Mouse (Mus musculus) layer of hippocampus, postnatal 25 days (tissue): ENCODE results near the gene Me3. TPM values are rescaled to one million over a fixed set of nuclear protein-coding genes. Genes with fewer than 3 reads are reported as not detected.
"Not testable (repeated sequence)": the region's sequence is repeated elsewhere in the genome, so short reads cannot be mapped to it uniquely, and the experiment has no call there.

ENCODE experiments used
- DNase-seq, 2 experiments: peaks; one replicate each; pipeline ENCODE4 v3.0.0; 2022; ENCODE audit warnings: mixed read lengths in 2 of 2, low spot score in 1 of 2; ENCODE audit errors: extremely low spot score in 1 of 2
- total RNA-seq, 2 experiments: library from RNA; stranded (reverse); gene quantifications; 2 replicates each; pipeline ENCODE4 v1.2.3; 2021

Me3 gene
- total RNA-seq, 2 experiments from 2014 or later = 85.8 to 90.6 TPM

DNA sequence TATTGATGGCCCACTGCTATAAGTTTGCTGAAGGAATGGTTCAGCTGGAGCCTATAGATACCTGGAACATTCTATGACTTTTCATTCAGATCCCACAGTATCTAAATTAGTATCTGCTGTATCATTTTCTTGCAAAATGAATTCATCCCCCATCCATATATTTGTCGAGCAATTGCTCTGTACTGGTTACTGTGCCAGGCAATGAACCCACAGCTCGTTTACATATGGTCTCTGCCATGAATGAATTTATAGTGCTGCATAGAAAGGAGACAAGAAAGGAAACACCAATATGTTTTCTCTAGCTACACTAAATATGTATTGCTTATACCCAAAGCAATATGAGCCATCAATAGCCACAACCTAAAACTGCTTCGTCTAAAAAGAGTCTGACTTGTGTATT lies 94.5 kb downstream of the Me3 start:
- DNase-seq = no peak

DNA sequence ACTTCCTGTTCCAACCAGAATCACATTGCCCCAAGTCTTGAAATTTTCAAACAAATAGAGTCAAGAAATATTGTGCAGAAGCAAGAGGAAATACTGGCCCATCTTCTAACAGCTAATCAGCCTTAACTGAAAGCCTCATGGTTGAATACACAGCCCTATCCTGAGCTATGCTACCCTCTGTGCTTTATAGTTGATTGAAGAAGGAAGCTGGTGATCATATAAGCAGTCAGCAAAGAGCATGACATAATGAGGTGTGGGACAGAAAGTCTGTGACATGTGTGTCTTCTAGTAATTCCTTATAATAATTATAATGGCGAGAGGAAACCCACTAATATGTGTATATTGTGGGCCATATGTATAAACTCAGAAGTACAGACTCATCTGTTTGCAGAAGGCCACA lies 95.4 kb downstream of the Me3 start:
- DNase-seq = no peak

DNA sequence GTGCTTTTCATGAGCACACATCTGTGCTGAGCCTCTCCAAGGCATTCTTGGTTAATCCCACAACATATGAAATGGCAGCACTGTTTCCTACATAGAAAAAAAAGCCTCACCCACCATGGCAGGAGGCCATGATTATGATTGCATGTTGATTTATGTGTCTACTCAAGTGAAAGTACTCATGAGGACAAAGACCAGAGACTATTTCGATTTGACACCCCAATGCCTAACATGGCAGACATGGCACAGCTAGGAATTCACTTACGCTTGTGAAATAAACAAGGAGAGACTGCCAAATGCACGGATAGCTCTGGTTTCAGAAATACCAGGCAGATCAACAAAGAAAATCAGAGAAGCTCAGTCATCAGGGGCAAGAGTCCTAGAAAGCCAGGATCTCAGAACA lies 96.2 kb downstream of the Me3 start:
- DNase-seq = no peak

DNA sequence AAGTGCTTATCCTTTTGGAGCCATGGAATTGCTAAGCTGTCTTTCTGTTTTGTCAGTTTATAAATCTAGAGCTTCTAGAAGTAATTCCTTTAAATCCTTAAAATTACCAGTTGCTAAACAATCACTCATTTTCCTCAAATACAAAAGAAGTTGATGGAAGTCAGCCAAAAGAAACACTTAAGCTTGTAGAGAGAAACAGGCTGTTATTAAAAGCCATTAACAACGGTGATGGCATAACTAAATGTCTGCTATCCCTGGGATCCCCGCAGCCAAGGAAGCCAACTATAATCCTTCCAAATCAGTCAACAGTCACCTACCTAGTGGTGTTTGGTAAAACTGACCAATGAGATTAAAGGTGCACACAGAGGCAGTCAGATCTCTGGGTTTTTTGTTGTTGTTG lies 98.3 kb downstream of the Me3 start:
- DNase-seq = no peak

DNA sequence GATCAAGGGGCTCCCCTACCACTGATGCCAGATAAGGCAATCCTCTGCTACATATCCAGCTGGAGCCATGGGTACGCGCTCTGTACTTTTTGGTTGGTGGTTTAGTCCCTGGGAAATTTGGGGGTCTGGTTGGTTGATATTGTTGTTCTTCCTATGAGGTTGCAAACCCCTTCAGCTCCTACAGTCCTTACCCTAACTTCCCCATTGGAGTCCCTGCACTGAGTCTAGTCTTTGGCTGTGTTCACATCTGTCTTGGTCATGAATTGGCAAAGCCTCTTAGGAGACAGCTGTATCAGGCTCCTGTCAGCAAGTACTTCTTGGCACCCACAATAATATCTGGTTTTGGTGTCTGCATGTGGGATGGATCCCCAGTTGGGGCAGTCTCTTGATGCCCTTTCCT lies 98.9 kb downstream of the Me3 start:
- not testable (repeated sequence) for DNase-seq

DNA sequence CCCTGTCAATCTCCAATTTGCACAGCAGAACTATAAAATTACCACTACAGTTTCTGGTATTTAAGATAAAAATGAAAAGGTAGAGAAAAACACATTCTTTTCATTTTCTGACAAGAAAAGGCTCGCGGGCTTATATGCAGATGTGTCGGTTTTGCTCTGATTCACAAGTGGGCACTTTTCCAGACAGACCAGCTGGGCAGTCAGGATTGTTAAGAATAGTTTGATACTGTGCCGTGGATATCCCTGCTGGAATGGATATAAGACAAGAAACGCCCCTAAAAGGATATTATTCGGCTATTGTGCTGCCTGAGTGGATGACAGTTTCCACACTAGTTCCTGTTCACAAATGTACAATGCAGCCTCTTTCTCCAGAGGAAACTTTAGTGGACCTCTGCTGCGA lies 116.2 kb downstream of the Me3 start:
- no peak for DNase-seq

DNA sequence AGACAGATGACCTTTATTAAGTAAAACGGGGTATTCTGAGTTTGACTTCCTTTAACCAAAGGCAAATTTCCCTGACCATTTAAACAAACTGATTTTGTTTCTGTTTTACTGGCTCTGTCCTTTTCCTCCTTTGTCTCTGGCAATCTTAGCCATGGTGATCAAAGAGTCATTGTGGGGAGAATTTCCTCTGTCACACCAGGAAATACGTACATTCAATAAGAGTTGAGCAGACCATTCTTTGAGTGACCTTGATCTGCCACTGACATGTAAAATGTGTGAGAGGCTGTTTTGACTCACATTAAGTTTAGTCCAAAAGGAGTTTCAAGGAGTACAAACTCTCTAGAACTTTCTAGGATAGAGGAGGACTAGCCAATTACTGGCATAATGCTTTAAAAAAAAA lies 117.0 kb downstream of the Me3 start:
- DNase-seq = no peak

DNA sequence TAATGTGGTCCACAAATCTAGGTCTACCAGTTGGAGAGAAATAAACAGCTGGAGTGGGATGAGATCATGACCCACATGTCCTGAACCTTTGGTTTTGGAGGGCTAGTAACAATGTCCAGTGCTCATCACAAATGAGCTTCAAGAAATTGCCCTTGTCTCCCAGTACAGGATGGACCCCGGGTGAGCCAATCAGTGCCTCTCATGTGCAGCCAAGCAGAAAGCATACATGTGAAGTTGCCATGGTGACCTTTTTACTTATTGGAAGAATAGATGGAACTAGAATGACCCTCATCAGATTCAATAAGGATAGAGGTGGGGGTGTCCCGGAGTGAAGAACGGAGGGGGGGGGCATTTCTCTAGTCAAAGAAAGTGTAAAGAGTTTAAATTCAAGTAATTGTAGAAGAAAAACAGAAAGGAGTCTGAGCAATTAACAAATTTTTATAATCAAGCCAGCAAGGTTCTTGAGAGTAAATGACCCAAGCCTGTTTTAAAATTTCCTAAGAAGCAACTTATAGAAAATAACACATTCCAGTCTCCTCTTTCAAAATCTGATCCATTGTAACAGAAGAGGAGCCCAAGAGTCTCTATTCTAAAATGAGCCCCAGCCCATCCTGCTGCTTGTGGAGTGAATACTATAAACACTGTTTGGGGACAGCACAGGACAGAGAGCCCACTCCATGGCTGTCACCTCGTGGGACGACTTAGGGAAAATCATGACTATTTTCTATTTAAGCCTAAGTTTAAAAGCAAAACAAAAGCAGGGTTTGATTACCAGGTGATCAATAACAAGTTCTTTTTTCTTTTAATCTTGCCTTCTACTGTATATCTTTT lies 134.7 kb downstream of the Me3 start:
- DNase-seq = no peak

DNA sequence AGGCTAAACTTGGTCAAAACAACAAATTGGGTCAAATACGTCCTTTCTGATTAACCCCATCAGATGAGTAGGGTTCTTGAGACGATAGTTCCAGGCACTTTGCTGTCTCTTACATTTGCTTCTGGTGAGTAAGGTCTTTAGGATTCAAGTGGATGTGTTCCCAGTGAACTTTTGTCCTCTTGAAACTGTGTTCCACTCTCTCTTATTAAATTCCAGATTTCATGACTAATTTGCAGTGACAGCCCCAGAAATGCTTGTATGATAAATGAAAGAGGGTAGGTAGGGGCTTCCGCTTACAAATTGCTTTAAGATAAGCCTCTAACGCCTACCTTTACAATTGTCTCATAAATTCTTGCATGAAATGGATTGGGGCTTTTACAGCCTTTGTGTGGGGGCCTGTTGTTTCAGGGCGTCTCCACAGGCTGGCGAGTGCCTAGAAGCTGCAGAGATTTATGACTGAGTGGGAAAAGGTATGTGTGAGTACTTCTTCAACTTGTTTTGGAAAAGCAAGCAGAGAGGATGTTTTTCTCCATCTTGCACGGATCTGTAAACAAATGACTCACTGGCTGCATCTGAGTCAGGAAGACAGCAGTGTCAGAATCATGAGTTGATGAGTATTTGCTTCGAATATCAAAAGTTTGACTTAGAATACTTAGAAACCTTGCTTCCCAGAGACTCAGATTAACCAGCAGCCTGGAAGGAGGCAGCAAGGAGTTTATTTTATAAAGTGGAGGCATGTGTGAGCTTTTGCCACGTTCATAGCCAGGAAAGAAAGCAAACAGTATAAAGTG lies 137.1 kb downstream of the Me3 start:
- DNase-seq = no peak

DNA sequence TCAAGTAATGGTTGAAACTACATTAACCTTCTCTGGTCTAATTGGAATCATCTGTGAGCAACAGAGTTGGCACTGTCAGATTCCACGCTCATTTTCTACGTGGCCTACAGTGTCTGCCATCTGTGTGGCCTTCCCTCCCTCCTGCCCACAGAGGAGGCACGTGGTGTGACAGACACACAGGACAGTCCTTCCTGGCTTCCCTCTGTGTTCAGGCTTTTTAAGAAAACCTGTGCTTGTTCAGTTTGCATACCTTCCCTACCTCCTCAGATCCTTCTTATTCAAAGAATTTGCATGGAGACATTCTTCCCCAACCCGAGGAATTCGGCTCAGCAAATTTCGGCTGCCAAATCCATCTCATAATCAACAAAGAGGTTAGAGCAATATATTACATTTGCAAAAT lies 137.8 kb downstream of the Me3 start:
- no peak for DNase-seq

DNA sequence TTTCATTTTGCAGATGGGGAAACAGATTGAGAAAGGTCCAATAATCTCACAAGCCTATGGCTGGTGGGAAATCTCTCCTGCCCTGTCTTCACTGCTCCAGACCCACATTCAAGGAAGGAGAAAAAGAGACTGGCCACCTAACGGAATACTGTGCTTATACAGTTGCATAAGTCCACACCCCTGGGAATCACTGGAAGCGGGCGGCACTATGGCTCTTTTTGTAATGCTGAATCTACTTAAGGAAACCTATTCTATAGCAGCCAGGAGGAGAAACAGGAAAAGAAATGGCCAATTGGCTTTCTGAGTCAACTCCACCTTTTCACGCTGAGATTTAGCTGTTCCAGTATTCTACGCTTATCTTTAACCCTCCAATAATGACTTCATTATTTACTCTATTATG lies 140.7 kb downstream of the Me3 start:
- no peak for DNase-seq

DNA sequence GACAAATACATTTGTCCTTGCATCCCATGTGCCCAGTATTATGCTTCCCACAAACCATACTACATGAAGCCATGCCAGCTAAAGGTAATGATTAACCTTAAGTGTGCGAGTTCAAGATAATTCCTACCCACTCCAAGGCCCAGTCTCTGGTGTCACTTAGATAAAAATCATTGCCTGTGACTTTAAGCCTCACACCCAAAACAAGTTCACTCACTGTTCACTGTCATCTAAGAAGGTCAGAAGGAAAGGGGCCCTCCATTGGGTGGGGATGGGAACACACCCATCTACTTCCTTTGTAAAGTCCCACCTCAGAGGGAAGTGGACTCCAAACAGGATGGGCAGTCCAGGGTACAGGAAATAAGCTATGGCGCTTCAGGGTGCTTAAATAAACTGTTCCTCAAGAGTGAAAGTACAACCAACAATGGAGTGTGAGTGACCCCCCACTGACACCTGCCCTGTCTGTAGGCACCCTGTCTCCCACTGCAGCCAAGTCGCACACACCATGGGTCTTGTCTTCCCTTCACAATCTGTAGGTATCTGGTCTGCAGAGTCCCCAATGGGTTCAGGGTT lies 141.2 kb downstream of the Me3 start:
- DNase-seq = no peak

DNA sequence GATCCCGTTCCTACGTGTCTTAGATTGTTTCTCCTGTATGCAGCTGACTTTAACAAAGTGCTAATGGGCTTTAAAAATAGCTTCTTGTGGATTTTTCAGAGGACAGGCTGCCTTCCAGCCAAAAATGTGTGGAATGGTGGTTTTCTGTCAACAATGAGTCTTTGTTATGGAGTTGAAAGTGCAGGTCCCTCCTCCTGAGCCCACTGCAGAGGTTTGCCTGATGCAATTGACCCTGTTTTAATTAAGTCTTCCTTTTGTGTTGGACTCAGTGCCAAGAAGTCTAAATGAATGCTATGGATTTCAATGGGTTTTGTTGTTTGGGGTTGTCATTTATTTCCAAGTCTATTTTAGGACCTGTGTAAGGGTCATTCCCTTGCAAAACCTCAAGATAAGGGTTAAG lies 141.7 kb downstream of the Me3 start:
- DNase-seq = no peak

DNA sequence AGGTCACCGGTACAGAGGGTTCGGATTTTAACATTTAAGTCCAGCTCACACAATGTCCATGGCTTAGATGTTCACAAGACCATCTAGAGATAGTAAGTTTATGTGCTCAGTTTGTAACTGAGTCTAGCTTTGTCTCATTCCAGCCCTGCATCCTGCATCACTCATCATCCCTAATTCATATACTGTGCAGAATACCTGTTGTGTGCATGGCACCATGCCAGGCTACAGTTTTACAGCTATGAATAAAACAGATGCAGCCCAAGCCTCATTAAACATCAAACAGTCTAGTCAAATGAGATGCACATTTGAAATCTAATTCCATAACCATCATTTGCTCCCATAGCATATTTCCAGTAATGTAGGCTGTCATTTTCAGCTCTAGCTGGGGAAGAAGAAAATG lies 143.7 kb downstream of the Me3 start:
- DNase-seq = no peak

DNA sequence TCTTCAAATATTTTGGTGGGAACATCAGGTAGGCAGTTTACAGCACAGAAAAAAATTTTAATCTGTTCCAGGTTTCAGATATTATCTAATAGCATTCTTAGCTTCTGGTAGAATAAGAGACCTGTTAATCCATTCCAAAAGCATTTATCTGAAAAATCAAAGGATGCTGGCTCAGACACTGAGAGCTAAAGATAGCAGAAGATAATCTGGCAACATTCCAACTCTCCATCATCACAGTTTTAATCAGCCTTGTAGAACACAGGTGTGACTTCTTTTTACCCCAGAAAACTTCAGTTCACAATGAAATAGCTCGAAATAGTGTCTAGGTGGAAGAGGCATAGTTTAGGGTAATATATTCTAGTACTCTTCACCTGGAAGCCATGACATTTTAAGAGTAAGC lies 149.2 kb downstream of the Me3 start:
- DNase-seq = no peak

DNA sequence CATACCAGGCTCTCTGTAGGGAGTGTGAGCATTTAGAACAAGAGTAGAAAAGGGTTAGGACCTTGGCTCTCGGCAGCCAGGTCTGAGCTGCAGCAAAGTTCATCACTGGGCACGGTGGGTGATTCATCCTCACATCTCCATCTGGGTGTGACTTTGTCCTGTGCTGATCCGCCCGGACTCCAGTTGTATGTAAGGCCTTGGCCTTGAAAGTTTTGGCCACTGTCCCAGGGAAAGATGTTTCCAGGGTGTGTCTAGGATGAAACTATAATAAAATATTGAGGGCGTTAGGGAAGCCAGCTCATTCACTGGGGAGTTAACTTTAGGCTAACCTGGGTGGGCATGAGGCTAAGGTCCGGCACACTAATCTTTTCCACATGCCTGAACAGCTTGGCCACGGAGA lies 155.5 kb downstream of the Me3 start:
- DNase-seq = no peak

DNA sequence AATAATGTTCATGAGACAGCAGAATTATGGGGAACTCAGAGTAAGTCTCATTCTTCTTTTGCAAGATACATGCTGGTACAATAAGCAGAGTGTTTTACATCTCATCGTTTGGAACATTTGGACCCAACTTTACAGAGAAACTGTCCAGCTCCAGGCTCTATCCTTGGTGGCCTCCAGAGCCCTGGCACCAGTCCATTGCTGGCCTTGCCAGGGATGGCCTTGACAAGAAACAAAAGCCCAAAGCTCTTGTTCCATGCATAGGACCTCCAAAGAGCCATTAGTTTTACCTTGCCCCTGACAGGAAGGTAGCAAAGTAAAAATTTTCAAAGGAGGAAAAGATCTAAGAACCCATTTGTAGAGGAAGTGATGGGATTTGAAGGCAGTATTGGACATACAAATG lies 160.4 kb downstream of the Me3 start:
- no peak for DNase-seq

DNA sequence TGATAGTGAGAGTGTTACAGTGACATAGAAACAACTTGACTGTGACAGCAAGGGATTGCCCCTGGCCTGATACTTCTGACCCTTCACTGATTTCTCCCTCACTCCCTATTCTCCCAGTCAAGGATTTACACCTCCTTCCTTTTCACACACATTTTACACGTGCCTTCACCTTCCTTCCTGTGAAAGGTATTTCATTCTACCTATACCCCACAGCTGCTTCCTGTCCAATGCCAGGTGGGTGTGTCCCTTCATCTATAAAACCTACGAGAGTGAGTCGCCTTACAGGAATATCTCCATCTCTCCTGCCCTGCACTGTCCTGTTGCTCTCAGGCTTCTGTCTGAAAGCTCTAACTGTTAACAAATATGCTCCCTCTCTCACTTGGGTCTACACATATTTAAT lies 163.2 kb downstream of the Me3 start:
- no peak for DNase-seq

DNA sequence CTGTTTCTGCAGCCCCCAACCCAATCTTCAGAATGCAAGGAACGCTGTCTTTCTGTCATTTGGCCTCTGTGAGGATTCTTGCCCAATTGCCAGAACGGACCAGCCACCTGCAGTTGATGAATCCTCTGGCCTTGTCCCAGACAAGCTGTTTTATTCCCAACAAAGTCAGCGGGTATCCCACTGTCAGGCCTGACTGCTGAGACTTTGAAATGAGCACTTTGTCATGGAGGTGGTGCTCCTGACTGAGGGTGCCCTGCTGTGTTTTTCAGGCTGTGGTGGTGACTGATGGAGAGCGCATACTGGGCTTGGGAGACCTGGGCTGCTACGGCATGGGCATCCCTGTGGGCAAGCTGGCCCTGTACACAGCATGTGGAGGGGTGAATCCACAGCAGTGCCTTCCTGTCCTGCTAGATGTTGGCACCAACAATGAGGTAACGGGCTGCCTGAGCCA lies 164.2 kb downstream of the Me3 start:
- no peak for DNase-seq

DNA sequence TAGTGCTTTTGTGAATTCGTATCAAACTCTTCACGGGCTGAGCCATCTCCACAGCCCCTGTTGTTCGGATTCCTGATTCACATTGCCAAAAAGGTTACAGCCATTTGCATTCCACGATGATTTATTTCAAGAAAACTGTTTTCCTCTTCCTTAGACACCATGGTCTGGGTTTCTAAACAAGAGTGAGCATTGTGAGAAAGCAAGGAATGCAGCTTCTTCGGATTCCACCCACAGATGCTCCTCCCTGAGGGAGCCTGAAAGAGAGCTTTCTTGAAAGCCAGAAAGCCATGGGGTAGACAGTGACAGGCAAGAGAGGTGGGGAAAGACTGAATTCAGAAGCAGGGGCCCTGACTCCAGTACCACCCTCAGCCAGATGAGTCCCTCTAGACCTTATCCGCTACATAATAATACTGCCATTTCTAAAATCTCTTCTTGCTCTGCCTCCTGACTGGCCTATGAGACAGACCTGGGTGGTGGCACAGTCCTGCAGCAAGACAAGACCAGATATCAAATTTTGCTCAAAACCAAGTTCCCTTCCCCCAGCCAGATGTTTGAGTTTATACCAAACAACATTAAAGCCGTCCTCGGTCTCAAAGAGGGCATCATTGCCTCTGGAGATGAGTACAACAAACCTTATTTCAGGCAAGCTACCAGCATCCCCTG lies 166.3 kb downstream of the Me3 start:
- DNase-seq = no peak

DNA sequence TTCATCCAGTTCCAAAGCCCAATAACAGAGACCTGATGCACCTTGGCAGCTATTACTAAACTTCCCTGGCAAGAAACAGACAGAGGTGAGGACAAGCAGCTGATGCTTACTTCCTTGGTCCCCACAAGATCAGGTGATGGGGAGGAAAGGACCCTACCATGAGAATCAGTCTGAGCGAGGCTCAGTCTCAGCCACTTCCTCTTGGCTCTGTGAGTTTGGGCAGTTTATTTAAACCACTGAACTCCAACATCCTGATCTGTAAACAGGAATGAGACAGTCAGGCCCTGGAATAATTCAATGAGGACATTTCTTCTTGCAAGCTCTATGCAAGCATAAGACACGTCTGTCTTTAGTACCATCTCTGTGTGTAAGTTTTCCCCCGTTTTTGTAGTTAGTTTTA lies 170.3 kb downstream of the Me3 start:
- no peak for DNase-seq
